Mouse (Mus musculus): ENCODE results near the gene Tmed9. TPM values are rescaled to one million over a fixed set of nuclear protein-coding genes. Genes with fewer than 3 reads are reported as not detected.
"Not testable (repeated sequence)": the region's sequence is repeated elsewhere in the genome, so short reads cannot be mapped to it uniquely, and the experiment has no call there.

Gene Tmed9
- polyA plus RNA-seq, 1 experiment from 2014 or later: 105 TPM

DNA sequence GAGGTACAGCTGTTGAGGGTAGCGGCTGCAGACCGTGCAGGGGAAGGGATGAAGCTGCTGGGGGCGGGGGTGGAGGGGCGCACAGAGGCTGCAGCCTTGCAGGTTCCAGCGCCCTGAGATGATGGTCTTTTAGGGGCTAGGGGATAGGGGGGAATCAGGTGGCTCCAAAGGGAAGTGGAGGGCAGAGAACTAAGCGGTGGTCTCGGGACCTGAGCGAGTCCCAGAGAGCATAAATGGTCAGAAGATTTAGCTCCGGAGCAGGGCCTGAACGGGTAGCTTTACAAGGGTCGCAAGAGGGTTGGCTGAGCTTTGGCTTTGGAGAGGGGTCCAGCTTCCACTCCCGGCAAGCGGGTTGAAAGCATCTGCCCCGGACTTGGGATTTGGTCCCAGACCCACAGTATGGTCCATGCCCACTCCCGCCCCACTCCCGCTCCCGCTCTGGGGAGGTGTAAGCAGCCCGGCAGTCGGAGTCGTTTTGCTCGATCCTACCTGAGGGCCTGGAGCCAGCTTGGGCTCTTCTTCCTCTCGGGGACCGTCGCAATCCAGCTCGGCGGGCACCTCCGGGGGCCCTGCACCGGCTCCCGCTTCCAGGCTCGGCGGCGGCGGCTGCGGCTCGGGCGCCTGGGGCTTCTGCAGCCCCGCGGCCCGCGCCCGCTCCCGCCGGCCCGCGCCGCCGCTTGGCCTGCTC, 3.1 kb upstream of the Tmed9 start:
- Histone ChIP-seq H3K9ac (replicated peaks) (peak overlapping the region; percentile 94), H3K36me3 (peaks cover 19% of the 10 kb centered on the region), H3K27ac (replicated peaks) (peak overlapping the region; percentile 90), H3K4me2 (replicated peaks) (peak overlapping the region; percentile 98), H3K9me3 (no peaks in the 10 kb centered on the region), H3K4me1 (peaks cover 23% of the 10 kb centered on the region), H3K27me3 (no peaks in the 10 kb centered on the region), H3K4me3 (peak overlapping the region; percentile 97)
- WGBS: under 1% methylated on average over 46 of the region's 47 CpGs
- peak; percentile 68 for ATAC-seq (ENCODE audit: low FRiP score, low read depth)

DNA sequence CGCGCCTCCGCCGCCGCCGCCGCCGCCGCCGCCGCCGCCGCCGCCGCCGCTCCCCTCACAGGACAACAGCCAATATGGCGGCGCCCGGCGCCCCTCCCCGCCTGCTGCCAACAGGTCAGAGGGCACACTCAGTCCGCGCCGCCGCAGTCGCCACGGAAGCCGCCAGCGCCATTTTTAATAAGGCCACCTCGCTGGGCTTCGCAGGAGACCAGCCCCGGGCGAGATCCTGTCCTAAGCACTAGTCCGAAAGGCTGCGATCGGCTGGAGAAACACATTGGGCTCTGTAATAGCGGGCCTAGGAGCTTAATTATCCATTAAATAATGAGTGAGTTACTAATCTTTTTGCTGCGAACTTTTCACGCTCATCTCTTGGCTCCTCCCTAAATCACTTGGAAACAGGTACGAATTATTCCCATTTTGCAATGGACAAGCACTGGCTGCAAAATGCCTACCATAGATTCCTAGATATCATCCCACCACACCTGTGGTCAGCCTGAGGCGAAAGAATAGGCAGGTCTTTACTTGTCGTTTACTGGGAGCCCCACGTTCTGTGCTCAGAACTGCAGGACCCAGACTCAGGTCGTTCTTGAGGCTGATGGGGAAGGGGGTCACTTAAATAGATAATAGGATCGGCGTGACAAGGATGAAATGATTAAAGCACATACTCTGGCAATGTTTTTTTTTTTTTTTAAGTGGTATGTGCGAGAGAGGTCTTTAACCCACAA, 2.3 kb upstream of the Tmed9 start, which contains the start of gene Fam193b:
Fam193b (minus strand) TSS at position 94 of the 725 bp plus-strand sequence.
- peak; percentile 93 for ATAC-seq (ENCODE audit: low FRiP score, low read depth)
- Histone ChIP-seq H3K4me3 (peak within 1 kb of the TSS; percentile 97), H3K27me3 (no peaks in the 10 kb centered on the region), H3K27ac (replicated peaks) (peak within 1 kb of the TSS; percentile 90), H3K36me3 (peaks cover 13% of the 10 kb centered on the region), H3K4me1 (peaks cover 23% of the 10 kb centered on the region), H3K4me2 (replicated peaks) (peak within 1 kb of the TSS; percentile 98), H3K9me3 (no peaks in the 10 kb centered on the region), H3K9ac (replicated peaks) (peak within 1 kb of the TSS; percentile 94)
- WGBS: 4% methylated on average over 28 of the region's 47 CpGs

DNA sequence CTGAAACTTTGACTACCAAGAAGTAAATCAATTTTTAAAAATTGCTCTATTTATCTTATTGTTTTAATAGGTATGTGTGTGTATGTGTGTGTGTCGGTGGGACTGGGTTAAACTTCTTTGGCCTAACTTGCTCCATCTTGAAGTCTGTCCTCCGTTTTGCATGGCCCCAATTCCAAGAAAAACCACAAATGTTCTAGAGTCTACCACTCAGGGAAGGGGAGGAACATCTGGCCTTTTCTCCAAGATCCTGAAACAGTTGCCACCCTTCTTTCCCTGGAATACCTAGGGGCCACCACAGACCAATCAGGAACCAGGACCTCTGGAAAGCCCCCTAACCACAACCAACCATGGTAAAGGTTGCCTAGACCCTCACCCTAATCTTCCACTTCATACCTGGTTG, 1.6 kb upstream of the Tmed9 start:
- ATAC-seq (ENCODE audit: low FRiP score, low read depth): no peak
- no peaks in the 10 kb centered on the region for H3K9me3 ChIP-seq
- peaks cover 8% of the 10 kb centered on the region for H3K36me3 ChIP-seq
- no peak overlapping the region for H3K9ac ChIP-seq (replicated peaks)
- 80% methylated on average over 2 of the region's 2 CpGs for WGBS
- peaks cover 23% of the 10 kb centered on the region for H3K4me1 ChIP-seq
- peak overlapping the region; percentile 19; the same call in 1 of the 2 replicates for H3K4me2 ChIP-seq (replicated peaks)
- H3K27me3 ChIP-seq: no peaks in the 10 kb centered on the region
- no peak overlapping the region for H3K27ac ChIP-seq (replicated peaks)
- H3K4me3 ChIP-seq: no peak overlapping the region

- Histone ChIP-seq H3K4me1 (peaks cover 13% of the 10 kb centered on the region), H3K27ac (replicated peaks) (no peak overlapping the region), H3K4me3 (no peak overlapping the region), H3K27me3 (no peaks in the 10 kb centered on the region), H3K4me2 (replicated peaks) (no peak overlapping the region), H3K9ac (replicated peaks) (no peak overlapping the region), H3K36me3 (no peaks in the 10 kb centered on the region), H3K9me3 (no peaks in the 10 kb centered on the region)
- 85% methylated on average over 5 of the region's 5 CpGs for WGBS
- no peak for ATAC-seq (ENCODE audit: low FRiP score, low read depth)
These were observed 789 bp downstream of the Tmed9 start for GRCm38 (mm10) chr13:55574321-55574720.

- no peak overlapping the region for H3K4me3 ChIP-seq
- no peaks in the 10 kb centered on the region for H3K27me3 ChIP-seq
- 67% methylated on average over 5 of the region's 5 CpGs for WGBS
- H3K4me2 ChIP-seq (replicated peaks): no peak overlapping the region
- no peak for ATAC-seq (ENCODE audit: low FRiP score, low read depth)
- no peaks in the 10 kb centered on the region for H3K9me3 ChIP-seq
- no peak overlapping the region for H3K27ac ChIP-seq (replicated peaks)
- H3K36me3 ChIP-seq: no peaks in the 10 kb centered on the region
- peaks cover 6% of the 10 kb centered on the region for H3K4me1 ChIP-seq
- H3K9ac ChIP-seq (replicated peaks): no peak overlapping the region
These were observed 2.4 kb downstream of the Tmed9 start for GRCm38 (mm10) chr13:55575932-55576331.

DNA sequence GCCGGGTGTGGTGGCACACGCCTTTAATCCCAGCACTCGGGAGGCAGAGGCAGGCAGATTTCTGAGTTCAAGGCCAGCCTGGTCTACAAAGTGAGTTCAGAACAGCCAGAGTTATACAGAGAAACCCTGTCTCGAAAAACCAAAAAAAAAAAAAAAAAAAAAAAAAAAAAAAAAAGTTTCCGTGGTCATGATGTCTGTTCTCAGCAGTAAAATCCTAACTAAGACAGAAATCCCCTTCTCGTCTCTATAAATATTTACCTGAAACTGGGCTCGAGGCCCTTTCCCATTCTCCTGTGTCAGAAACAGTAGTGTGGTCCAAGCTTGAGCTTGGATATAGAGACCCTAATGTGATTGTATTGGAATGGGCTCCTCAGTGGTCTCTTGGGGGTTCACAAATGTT, 3.3 kb downstream of the Tmed9 start:
- not testable (repeated sequence) for ATAC-seq (ENCODE audit: low FRiP score, low read depth); H3K9ac ChIP-seq (replicated peaks); H3K4me1 ChIP-seq; H3K9me3 ChIP-seq; H3K4me2 ChIP-seq (replicated peaks); H3K27ac ChIP-seq (replicated peaks); H3K27me3 ChIP-seq; H3K4me3 ChIP-seq; H3K36me3 ChIP-seq
- WGBS: 89% methylated on average over 7 of the region's 7 CpGs

GRCm38 (mm10) chr13:55578086-55578485, 4.6 kb downstream of the Tmed9 start:
- no peaks in the 10 kb centered on the region for H3K36me3 ChIP-seq
- no peaks in the 10 kb centered on the region for H3K27me3 ChIP-seq
- no peak overlapping the region for H3K9ac ChIP-seq (replicated peaks)
- no peaks in the 10 kb centered on the region for H3K9me3 ChIP-seq
- 83% methylated on average over 4 of the region's 4 CpGs for WGBS
- H3K4me1 ChIP-seq: no peaks in the 10 kb centered on the region
- H3K4me2 ChIP-seq (replicated peaks): no peak overlapping the region
- no peak for ATAC-seq (ENCODE audit: low FRiP score, low read depth)
- no peak overlapping the region for H3K4me3 ChIP-seq
- H3K27ac ChIP-seq (replicated peaks): no peak overlapping the region

- H3K36me3 ChIP-seq: peaks cover 27% of the 10 kb centered on the region
- peaks cover 10% of the 10 kb centered on the region; the same call in 1 of the 2 replicates for H3K27me3 ChIP-seq
- H3K4me3 ChIP-seq: no peak overlapping the region
- H3K9ac ChIP-seq (replicated peaks): no peak overlapping the region
- WGBS: 81% methylated on average over 4 of the region's 4 CpGs
- no peak overlapping the region for H3K27ac ChIP-seq (replicated peaks)
- peak; percentile 17; the same call in 1 of the 2 replicates for ATAC-seq (ENCODE audit: low FRiP score, low read depth)
- peaks cover 12% of the 10 kb centered on the region for H3K4me1 ChIP-seq
- H3K9me3 ChIP-seq: no peaks in the 10 kb centered on the region
- H3K4me2 ChIP-seq (replicated peaks): no peak overlapping the region
These were observed 18.5 kb downstream of the Tmed9 start for GRCm38 (mm10) chr13:55591961-55592490.

DNA sequence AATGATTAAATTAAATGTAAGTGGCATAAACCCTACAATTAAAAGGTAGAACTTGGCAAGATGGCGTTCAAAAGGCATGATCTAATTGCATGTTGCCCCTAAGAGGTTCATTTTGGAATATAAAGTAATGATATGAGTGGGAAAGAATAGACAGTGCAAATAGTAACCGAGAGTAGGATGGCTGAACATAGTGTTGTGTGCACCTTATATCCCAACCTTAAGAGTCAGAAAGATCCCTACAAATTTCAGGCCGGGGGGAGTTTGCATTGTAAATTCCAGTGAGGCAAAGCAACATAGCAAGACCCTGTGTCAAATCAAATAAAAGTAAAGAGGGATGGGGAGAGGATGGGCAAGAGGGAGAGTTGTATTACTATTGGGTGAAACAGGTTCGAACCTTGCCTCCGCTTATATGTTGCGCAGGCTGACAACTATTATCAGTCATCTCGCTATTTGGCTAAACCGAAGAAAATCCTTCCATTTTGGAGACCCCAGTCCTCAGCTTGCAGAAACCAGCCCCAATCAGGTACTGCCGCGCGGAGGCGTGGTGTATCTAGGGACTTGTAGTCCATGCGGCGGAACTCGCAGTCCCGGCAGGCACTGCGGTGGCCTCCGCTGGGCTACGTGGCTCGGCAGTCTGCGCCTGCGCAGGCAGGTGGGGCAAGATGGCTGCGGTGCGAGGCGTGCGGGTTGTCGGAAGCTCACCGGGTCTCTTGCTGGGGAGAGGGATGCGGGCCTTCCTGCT, 19.2 kb downstream of the Tmed9 start:
- Histone ChIP-seq H3K9ac (replicated peaks) (peak overlapping the region; percentile 70), H3K4me2 (replicated peaks) (peak overlapping the region; percentile 71), H3K27ac (replicated peaks) (peak overlapping the region; percentile 63), H3K4me3 (peak overlapping the region; percentile 63), H3K27me3 (peaks cover 10% of the 10 kb centered on the region; the same call in 1 of the 2 replicates), H3K4me1 (peaks cover 12% of the 10 kb centered on the region), H3K36me3 (peaks cover 33% of the 10 kb centered on the region), H3K9me3 (no peaks in the 10 kb centered on the region)
- peak; percentile 98 for ATAC-seq (ENCODE audit: low FRiP score, low read depth)
- 5% methylated on average over 29 of the region's 29 CpGs for WGBS

DNA sequence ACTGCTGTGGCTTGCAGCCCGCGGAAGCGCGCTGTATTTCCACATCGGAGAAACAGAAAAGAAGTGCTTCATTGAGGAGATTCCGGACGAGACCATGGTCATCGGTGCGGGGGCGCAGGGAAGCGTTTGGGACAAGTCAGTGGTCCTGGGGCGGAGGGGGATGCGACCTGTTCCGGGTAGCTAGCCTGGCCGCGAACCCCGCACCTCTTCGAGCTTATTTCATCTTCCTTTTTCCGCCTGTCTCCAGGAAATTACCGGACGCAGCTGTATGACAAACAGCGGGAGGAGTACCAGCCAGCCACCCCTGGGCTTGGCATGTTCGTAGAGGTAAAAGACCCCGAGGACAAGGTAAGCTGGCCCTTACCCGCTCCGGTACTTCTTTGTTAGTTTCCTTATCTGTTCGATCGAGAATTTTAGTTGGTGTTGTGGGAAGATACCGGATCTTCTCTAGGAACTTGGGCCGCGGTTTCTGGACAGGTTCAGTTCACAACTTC, 19.8 kb downstream of the Tmed9 start:
- peaks cover 10% of the 10 kb centered on the region; the same call in 1 of the 2 replicates for H3K27me3 ChIP-seq
- H3K9ac ChIP-seq (replicated peaks): peak overlapping the region; percentile 70
- H3K4me2 ChIP-seq (replicated peaks): peak overlapping the region; percentile 71
- WGBS: 1% methylated on average over 31 of the region's 31 CpGs
- peak overlapping the region; percentile 63 for H3K4me3 ChIP-seq
- peak overlapping the region; percentile 63 for H3K27ac ChIP-seq (replicated peaks)
- no peaks in the 10 kb centered on the region for H3K9me3 ChIP-seq
- ATAC-seq (ENCODE audit: low FRiP score, low read depth): peak; percentile 62
- peaks cover 39% of the 10 kb centered on the region for H3K36me3 ChIP-seq
- H3K4me1 ChIP-seq: peaks cover 12% of the 10 kb centered on the region

DNA sequence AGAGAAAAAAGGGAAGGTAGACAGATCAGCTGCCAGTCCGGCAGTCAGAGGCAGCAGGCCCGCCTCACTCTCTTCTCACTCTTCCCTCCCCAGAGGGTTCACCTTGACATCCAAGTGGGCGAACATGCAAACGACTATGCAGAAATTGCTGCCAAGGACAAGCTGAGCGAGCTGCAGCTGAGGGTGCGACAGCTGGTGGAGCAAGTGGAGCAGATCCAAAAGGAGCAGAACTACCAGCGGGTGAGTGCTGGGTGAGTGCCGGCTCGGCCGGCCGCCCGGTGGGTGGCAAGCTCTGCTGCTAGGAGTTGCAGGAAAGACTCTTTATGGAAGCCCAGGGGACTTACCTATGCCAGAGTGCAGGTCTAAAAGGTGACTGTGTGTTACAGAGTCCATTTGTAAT, 21.8 kb downstream of the Tmed9 start:
- Histone ChIP-seq H3K9ac (replicated peaks) (no peak overlapping the region), H3K4me3 (no peak overlapping the region), H3K4me1 (peaks cover 18% of the 10 kb centered on the region), H3K27ac (replicated peaks) (no peak overlapping the region), H3K36me3 (peaks cover 41% of the 10 kb centered on the region), H3K9me3 (no peaks in the 10 kb centered on the region), H3K27me3 (peaks cover 6% of the 10 kb centered on the region; the same call in 1 of the 2 replicates), H3K4me2 (replicated peaks) (no peak overlapping the region)
- ATAC-seq (ENCODE audit: low FRiP score, low read depth): no peak
- WGBS: 93% methylated on average over 12 of the region's 12 CpGs
